Mouse (Mus musculus) testis, adult 2 months (tissue): ENCODE results near the gene Cyth2.

Source experiments
- CTCF ChIP-seq: fragments of 200-500 bp; IDR thresholded peaks from 2 replicates; pipeline ENCODE4 v1.5.1; 2012; ENCODE audit warnings: low read depth, mild to moderate bottlenecking, inconsistent platforms, low read length, moderate library complexity; ENCODE audit not compliant: control insufficient read depth, insufficient read depth, insufficient replicate concordance
- POLR2A ChIP-seq: fragments of 200-500 bp; IDR thresholded peaks from 2 replicates; pipeline ENCODE4 v1.6.1; 2012; ENCODE audit warnings: low read depth, mild to moderate bottlenecking, inconsistent platforms, low read length, moderate library complexity; ENCODE audit not compliant: control insufficient read depth

DNA sequence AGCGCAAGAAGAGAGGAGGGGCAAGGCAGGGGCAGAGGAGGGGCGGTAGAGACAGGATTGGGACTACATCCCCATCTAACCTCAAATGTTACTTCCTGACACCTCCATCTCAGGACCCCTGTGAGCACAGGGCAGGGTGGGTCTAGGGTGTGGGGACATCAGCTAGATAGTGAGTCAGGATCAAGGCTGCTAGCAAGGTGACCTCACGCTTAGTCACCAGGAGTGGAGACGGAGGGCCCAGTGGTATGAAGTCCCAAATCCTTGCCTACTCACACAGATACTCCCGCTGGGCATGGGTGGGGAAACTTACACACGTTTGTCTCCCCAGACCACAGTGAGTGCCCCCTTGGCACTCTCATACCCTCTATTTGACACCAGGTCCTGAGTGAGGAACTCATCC, 11.8 kb downstream of the Cyth2 start:
- TF ChIP-seq POLR2A: no peak
- TF ChIP-seq CTCF: no peak
